Comparison of ENCODE assay signal across 17 mouse cellular contexts in genomic region chr4:81625348-81625934, GRCm38 (mm10).
DNase-seq lines count a peak whose midpoint lies in the region; ATAC-seq and TF ChIP-seq lines count a peak whose summit lies in the region.
"Had no signal": no experiment of that assay in that cellular context is flagged by ENCODE, and none has a peak within 500 bp of the region (broad histone marks: within the 10 kb centered on the region; RNA-seq: fewer than 3 reads in every experiment).

No protein-coding gene starts in this region.

- H3K27ac ChIP-seq in forebrain, embryonic 16.5 days (ENCODE audit: low read length), result no peak overlapping the region
- H3K27ac ChIP-seq in heart, adult 2 months, result no peak overlapping the region
- H3K27ac ChIP-seq: heart, embryonic 13.5 days; lung, embryonic 15.5 days; neural tube, embryonic 12.5 days had no signal

- TF ChIP-seq CTCF in heart, adult 2 months (IDR thresholded peaks at IDR 0.05), result no peak

- H3K79me2 ChIP-seq in heart, adult 2 months (replicated peaks; ENCODE audit: control insufficient read depth, insufficient read depth, low read length), result no peaks in the 10 kb centered on the region

- peak; percentile 43 for DNase-seq in adrenal gland, postnatal 14 days
- no peak for DNase-seq in adrenal gland, postnatal 25 days
- peak; percentile 27 to 34 for DNase-seq in kidney, postnatal 4 days
- DNase-seq in kidney, adult 8-10 months, result no peak
- peak; percentile 55 for DNase-seq in MN1 (ENCODE audit: low spot score)
- DNase-seq in heart, adult 2 months, result no peak
- DNase-seq: adrenal gland, adult 2 months; cerebellum, adult 9-10 months; right cerebral cortex, postnatal 14 days had no signal

- TF ChIP-seq POLR2A in heart, adult 2 months (IDR thresholded peaks at IDR 0.05; ENCODE audit: insufficient read depth, low read depth, low read length), result no peak

- H3K4me1 ChIP-seq in forebrain, embryonic 16.5 days (replicated peaks; ENCODE audit: control insufficient read depth, insufficient read depth, low read length), result 0 out of 2 replicates have a peak, but pooled peaks cover 4% of the 10 kb centered on the region
- H3K4me1 ChIP-seq in heart, adult 2 months (ENCODE audit: control insufficient read depth, insufficient read depth, low read length), result no peaks in the 10 kb centered on the region

- H3K9me3 ChIP-seq in forebrain, embryonic 16.5 days (ENCODE audit: control insufficient read depth, low read length), result no peaks in the 10 kb centered on the region
- H3K9me3 ChIP-seq: heart, embryonic 13.5 days; lung, embryonic 15.5 days; neural tube, embryonic 12.5 days had no signal

- WGBS in forebrain, embryonic 16.5 days, result 21% methylated on average over 10 of the region's 10 CpGs
- 39% methylated on average over 10 of the region's 10 CpGs for WGBS in heart, adult 2 months

- H3K36me3 ChIP-seq in forebrain, embryonic 16.5 days (ENCODE audit: control insufficient read depth, insufficient read depth), result no peaks in the 10 kb centered on the region
- H3K36me3 ChIP-seq in heart, adult 2 months (ENCODE audit: control insufficient read depth, insufficient read depth, low read length), result peaks cover 2% of the 10 kb centered on the region; the same call in 1 of the 2 replicates
- H3K36me3 ChIP-seq: G1E; heart, embryonic 13.5 days; lung, embryonic 15.5 days; neural tube, embryonic 12.5 days had no signal

- no peak for TF ChIP-seq EP300 in heart, adult 2 months (IDR thresholded peaks at IDR 0.05; ENCODE audit: insufficient read depth, low read depth, low read length)

- intact Hi-C loops in heart, adult 2 months (cut with DNase I), result no loop called here

- peak; percentile 50; the same call in 1 of the 2 replicates for ATAC-seq in forebrain, embryonic 16.5 days
- ATAC-seq in megakaryocyte, adult 5-6 weeks (ENCODE audit: poor library complexity, severe bottlenecking), result no peak
- ATAC-seq: hindbrain, embryonic 16.5 days had no signal

- H3K4me2 ChIP-seq in forebrain, embryonic 16.5 days (ENCODE audit: low read length), result no peak overlapping the region
- H3K4me2 ChIP-seq: heart, embryonic 13.5 days; lung, embryonic 15.5 days; neural tube, embryonic 12.5 days had no signal

- no peak overlapping the region for H3K4me3 ChIP-seq in forebrain, embryonic 16.5 days (replicated peaks; ENCODE audit: low read length)
- no peak overlapping the region for H3K4me3 ChIP-seq in heart, adult 2 months
- H3K4me3 ChIP-seq: erythroblast, embryonic 14.5 days; heart, embryonic 13.5 days; lung, embryonic 15.5 days; neural tube, embryonic 12.5 days had no signal

- no peak overlapping the region for H3K9ac ChIP-seq in forebrain, embryonic 16.5 days (replicated peaks; ENCODE audit: low read depth, low read length)
- H3K9ac ChIP-seq in heart, adult 2 months (ENCODE audit: low read depth, low read length), result no peak overlapping the region
- H3K9ac ChIP-seq: heart, embryonic 13.5 days; lung, embryonic 15.5 days; neural tube, embryonic 12.5 days had no signal

- H3K27me3 ChIP-seq in forebrain, embryonic 16.5 days (replicated peaks; ENCODE audit: control insufficient read depth, insufficient read depth, low read length), result no peaks in the 10 kb centered on the region
- no peaks in the 10 kb centered on the region for H3K27me3 ChIP-seq in heart, adult 2 months (ENCODE audit: control insufficient read depth, insufficient read depth, low read length)
- H3K27me3 ChIP-seq: heart, embryonic 13.5 days; lung, embryonic 15.5 days; neural tube, embryonic 12.5 days had no signal

Comparison
In these comparisons a context has a peak if more than half of its experiments do, and no peak if none do; other contexts are left out.
1. DNase-seq: peak in adrenal gland, postnatal 14 days (single experiment), kidney, postnatal 4 days (2 of 2) and MN1 (single experiment); none in adrenal gland, postnatal 25 days (single experiment), kidney, adult 8-10 months (0 of 2) and heart, adult 2 months (0 of 2).